Mouse (Mus musculus): ENCODE results near the gene Hlf. TPM values are rescaled to one million over a fixed set of nuclear protein-coding genes. Genes with fewer than 3 reads are reported as not detected.

Gene Hlf
- total RNA-seq, 2 experiments from 2014 or later, result 0.07 to 0.22 TPM

Other genes with a start within 250 kb of the Hlf start
- 4.5 and 4.8 TPM in 2 replicates for gene Gm45716, start 203.2 kb downstream of the Hlf start, total RNA-seq (2015)
- 5.6 and 6.9 TPM in 2 replicates for gene Gm45716, start 203.2 kb downstream of the Hlf start, total RNA-seq (2017)
- 13.9 and 14.5 TPM in 2 replicates for gene Mmd, start 141.4 kb downstream of the Hlf start, total RNA-seq (2015)
- 10.7 and 11.1 TPM in 2 replicates for gene Mmd, start 141.4 kb downstream of the Hlf start, total RNA-seq (2017)
- 1.7 and 2.6 TPM in 2 replicates for gene Stxbp4, start 247.2 kb upstream of the Hlf start, total RNA-seq (2015)
- 0.95 and 1.1 TPM in 2 replicates for gene Stxbp4, start 247.2 kb upstream of the Hlf start, total RNA-seq (2017)
- 18.5 and 22.2 TPM in 2 replicates for gene Cox11, start 247.3 kb upstream of the Hlf start, total RNA-seq (2015)
- 6.4 and 11.7 TPM in 2 replicates for gene Cox11, start 247.3 kb upstream of the Hlf start, total RNA-seq (2017)